Mouse (Mus musculus): ENCODE results near the gene Tff3. TPM values are rescaled to one million over a fixed set of nuclear protein-coding genes. Genes with fewer than 3 reads are reported as not detected.

Tff3 gene
- total RNA-seq, 2 experiments from 2014 or later, result not detected

GRCm38 (mm10) chr17:31082296-31083078, 47.0 kb downstream of the Tff3 start:
- no peak for TF ChIP-seq CTCF (conservative IDR thresholded peaks at IDR 0.05)
- Histone ChIP-seq H3K27ac (no peak overlapping the region), H3K4me3 (no peak overlapping the region)
- no peak for DNase-seq (ENCODE audit: low spot score in 2 of 2)

GRCm38 (mm10) chr17:31079078-31079840, 50.2 kb downstream of the Tff3 start:
- Histone ChIP-seq H3K4me3 (no peak overlapping the region), H3K27ac (peak overlapping the region; percentile 57; the same call in 1 of the 2 replicates)
- no peak for TF ChIP-seq CTCF (conservative IDR thresholded peaks at IDR 0.05)
- DNase-seq (ENCODE audit: low spot score in 2 of 2), result no peak

DNA sequence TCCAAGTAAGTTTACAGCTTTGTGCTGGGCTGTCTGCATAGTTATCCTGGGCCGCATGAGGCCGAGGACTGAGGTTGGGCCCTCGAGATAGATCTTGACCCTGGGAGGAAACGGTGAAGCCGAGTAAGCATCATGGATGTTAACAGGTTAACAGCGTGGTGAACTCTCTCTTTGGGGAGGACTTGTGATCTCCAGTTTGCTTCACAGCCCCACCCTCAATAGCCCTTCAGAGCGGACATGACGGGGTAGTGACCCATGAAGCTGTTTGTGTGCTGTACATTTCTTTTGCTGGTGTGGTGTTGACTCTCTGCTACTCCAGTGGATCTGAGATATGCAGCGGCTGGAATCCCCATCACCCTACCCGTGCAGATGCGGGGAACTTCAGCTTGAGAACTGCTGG, 50.9 kb downstream of the Tff3 start:
- DNase-seq (ENCODE audit: low spot score in 2 of 2), result no peak
- no peak for TF ChIP-seq CTCF (conservative IDR thresholded peaks at IDR 0.05)
- H3K27ac ChIP-seq, result peak overlapping the region; percentile 57; the same call in 1 of the 2 replicates
- H3K4me3 ChIP-seq, result no peak overlapping the region

DNA sequence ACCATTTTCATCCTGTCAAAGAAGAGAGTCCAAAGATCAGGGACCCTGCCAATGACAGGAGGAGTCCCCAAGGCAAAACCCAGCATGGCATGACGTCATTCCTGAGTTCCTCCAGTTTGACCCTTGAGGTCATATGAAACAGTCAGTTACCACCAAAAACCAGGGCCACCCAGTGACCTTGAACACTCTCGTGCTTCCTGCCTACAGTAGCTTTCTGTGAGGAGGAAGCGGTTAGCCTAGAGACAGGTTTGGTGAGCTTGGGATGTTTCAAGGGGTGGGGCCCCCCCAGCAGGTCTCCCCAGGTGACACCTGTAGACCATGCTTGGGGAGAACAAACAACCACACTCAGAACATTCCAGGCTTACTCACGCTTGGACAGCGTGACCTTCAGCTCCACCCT, 51.9 kb downstream of the Tff3 start:
- H3K27ac ChIP-seq, result no peak overlapping the region
- TF ChIP-seq CTCF (conservative IDR thresholded peaks at IDR 0.05), result no peak
- no peak for DNase-seq (ENCODE audit: low spot score in 2 of 2)
- H3K4me3 ChIP-seq, result no peak overlapping the region

GRCm38 (mm10) chr17:31075471-31075870, 54.0 kb downstream of the Tff3 start:
- DNase-seq (ENCODE audit: low spot score in 2 of 2), result no peak
- peak overlapping the region; percentile 88 for H3K27ac ChIP-seq
- no peak overlapping the region for H3K4me3 ChIP-seq
- TF ChIP-seq CTCF (conservative IDR thresholded peaks at IDR 0.05), result no peak

Other genes with a start within 250 kb of the Tff3 start
- gene Glp1r, start 227.8 kb downstream of the Tff3 start, total RNA-seq (2021), result 1 to 10 TPM; 2.3 to 3.4 TPM
- under 1 TPM; 0.67 to 0.79 TPM for gene Umodl1, start 175.0 kb downstream of the Tff3 start, total RNA-seq (2021)
- 10 to 100 TPM; 75.7 to 83.3 TPM for gene Abcg1, start 72.0 kb downstream of the Tff3 start, total RNA-seq (2021)
- not detected for gene Tff2, start 14.6 kb upstream of the Tff3 start, total RNA-seq (2021)
- gene Tff1, start 35.6 kb upstream of the Tff3 start, total RNA-seq (2021), result not detected
- not detected for gene Tmprss3, start 69.3 kb upstream of the Tff3 start, total RNA-seq (2021)
- gene Ubash3a, start 78.2 kb upstream of the Tff3 start, total RNA-seq (2021), result under 1 TPM; 0.66 to 0.95 TPM
- 10 to 100 TPM; 11.4 to 15.8 TPM for gene Rsph1, start 147.7 kb upstream of the Tff3 start, total RNA-seq (2021)
- 10 to 100 TPM in 1 of 2 experiments, 1 to 10 TPM in 1; 8.4 to 11.5 TPM for gene Slc37a1, start 157.1 kb upstream of the Tff3 start, total RNA-seq (2021)